Mouse (Mus musculus) E14TG2a.4 (cell line): Measurements from ENCODE around the gene Trio.

Experiments
- CTCF ChIP-seq: conservative IDR thresholded peaks from 2 replicates; pipeline ENCODE4 v1.5.1; 2014; ENCODE audit warnings: low read length
- NANOG ChIP-seq: IDR thresholded peaks from 2 replicates; pipeline ENCODE4 v1.6.1; 2014; ENCODE audit warnings: borderline replicate concordance, low read length, mixed read lengths
- POU5F1 ChIP-seq: IDR thresholded peaks from 2 replicates; pipeline ENCODE4 v1.6.1; 2014; ENCODE audit warnings: low read length, borderline replicate concordance

DNA sequence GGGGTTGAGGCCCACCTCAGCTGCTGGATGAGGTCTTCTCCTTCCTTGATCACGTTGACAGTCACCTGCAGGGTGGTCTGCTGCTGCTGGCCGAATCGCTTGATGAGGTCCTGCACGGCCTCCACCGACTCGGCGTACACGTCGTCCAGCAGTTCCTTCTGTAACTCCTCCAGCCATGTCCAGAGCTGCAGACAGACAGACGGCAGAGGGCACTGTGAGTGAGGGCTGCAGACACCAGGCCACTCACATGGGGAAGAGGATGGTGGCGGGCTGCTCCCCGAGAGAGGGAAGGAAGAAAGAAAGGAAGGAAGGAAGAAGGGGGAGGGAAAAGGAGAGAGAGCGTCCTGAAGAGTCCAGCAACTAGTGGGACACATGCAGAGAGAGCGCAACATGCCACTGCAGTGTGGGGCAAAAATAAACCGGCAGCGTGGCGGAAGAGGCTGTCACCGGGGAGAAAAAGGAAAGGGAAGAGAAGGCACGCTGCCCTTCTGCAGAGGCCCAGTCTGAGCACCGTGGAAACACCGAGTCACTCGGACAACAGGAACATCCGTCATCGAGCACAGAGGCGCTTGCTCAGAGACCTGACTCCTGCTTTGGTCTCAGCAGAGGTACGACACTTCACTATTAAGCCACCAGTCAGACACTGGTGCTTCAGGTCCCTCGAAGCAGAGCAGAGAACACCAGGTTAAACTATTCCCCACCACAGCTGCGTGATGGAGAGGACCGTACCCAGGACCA lies 169.4 kb downstream of the Trio start:
- TF ChIP-seq CTCF (no peak), POU5F1 (no peak), NANOG (no peak)
